Mouse (Mus musculus): ENCODE results near the gene Calm5. TPM values are rescaled to one million over a fixed set of nuclear protein-coding genes. Genes with fewer than 3 reads are reported as not detected.
"Not testable (repeated sequence)": the region's sequence is repeated elsewhere in the genome, so short reads cannot be mapped to it uniquely, and the experiment has no call there.

Gene Calm5
- polyA plus RNA-seq, 1 experiment: not detected

DNA sequence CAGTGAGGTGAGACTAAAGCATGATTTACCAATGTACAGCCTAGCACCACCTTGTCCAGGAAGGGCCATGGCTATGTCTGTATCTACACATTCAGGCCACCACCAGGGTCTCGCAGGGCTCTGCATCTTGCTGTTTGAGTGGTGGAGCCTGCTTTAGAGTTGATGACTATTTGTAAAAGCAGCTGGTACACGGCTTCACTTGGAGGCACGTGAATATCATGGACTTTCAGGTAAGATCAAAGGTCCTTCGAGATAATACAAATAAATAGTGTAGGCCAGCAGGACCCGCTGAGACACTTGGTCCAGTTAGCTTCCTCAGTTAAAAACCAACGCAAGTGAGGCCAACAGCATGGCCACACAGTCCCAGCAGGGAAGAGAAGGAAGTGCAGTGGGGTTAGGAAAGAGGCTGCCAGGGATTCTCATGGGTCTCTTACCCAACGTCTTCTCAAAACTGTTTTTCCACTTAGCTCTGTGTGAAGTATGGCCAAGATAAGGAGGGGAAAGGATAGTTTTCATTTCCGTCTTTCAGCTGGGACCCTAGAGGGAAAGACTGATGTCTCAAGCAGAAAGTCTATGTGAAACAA is 41.5 kb downstream of the Calm5 start:
- H3K27me3 ChIP-seq (replicated peaks; ENCODE audit: control insufficient read depth, insufficient read depth, low read length): no peaks in the 10 kb centered on the region
- H3K27ac ChIP-seq (ENCODE audit: insufficient read depth, low read depth, low read length): peak overlapping the region; percentile 27; the same call in 1 of the 2 replicates
- H3K4me3 ChIP-seq (ENCODE audit: insufficient read depth, low read depth, low read length): no peak overlapping the region
- peak; percentile 50 for DNase-seq
- WGBS: 67% methylated on average over 8 of the region's 8 CpGs
- TF ChIP-seq POLR2A (IDR thresholded peaks at IDR 0.05; ENCODE audit: low read depth, low read length) (no peak), CTCF (conservative IDR thresholded peaks at IDR 0.05; ENCODE audit: insufficient read depth, insufficient read length, low read depth, low read length) (0 out of 2 replicates have a peak, but pooled peaks have one; percentile 1)
- no peaks in the 10 kb centered on the region for H3K36me3 ChIP-seq (ENCODE audit: control insufficient read depth, insufficient read depth, low read length)
- peaks cover 5% of the 10 kb centered on the region; the same call in 1 of the 2 replicates for H3K4me1 ChIP-seq (ENCODE audit: control insufficient read depth, insufficient read depth, low read length)

DNA sequence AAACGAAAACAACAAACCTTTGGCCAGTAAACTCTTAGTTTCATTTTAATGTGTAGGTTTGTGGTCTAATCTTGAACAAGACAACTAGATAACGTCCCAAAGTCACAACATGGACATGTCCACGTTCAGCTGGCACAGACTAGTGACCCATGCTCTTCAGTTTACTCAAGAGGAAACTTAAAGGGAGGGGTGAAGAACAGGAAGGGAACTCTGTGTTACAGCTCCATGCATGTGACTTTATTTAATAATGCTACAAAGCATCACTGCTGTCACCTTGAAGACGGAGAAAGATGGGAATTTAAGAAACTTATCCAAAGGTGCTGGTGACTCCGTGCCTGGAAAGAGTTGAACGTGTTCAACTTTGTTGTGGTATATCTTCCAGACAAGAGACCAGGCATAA is 42.1 kb downstream of the Calm5 start:
- no peak for DNase-seq
- H3K27ac ChIP-seq (ENCODE audit: insufficient read depth, low read depth, low read length): no peak overlapping the region; the same call in 1 of the 2 replicates
- TF ChIP-seq POLR2A (IDR thresholded peaks at IDR 0.05; ENCODE audit: low read depth, low read length): no peak
- no peak for TF ChIP-seq CTCF (conservative IDR thresholded peaks at IDR 0.05; ENCODE audit: insufficient read depth, insufficient read length, low read depth, low read length)
- peaks cover 5% of the 10 kb centered on the region; the same call in 1 of the 2 replicates for H3K4me1 ChIP-seq (ENCODE audit: control insufficient read depth, insufficient read depth, low read length)
- no peaks in the 10 kb centered on the region for H3K36me3 ChIP-seq (ENCODE audit: control insufficient read depth, insufficient read depth, low read length)
- no peaks in the 10 kb centered on the region for H3K27me3 ChIP-seq (replicated peaks; ENCODE audit: control insufficient read depth, insufficient read depth, low read length)
- 70% methylated on average over 6 of the region's 6 CpGs for WGBS
- no peak overlapping the region for H3K4me3 ChIP-seq (ENCODE audit: insufficient read depth, low read depth, low read length)

DNA sequence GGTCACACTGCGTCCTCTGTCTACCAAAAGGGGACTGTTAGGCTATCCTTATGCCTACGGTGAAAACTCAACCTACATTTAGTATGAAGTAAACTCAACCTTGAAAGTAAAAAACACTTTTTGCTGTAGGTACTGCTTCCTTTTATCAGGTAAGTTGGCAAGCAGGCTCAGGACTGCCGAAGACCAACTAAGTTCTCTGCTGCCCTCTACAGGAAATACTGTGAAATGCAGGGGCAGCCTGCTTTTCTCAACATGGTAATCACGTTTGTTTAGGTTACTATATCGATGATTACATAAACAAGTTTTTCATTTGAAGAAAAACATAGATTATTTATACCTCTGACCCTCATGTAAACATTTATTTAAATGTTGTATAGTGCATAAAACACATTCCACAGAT is 42.9 kb downstream of the Calm5 start:
- WGBS: 20% methylated on average over 5 of the region's 5 CpGs
- no peaks in the 10 kb centered on the region for H3K27me3 ChIP-seq (replicated peaks; ENCODE audit: control insufficient read depth, insufficient read depth, low read length)
- H3K36me3 ChIP-seq (ENCODE audit: control insufficient read depth, insufficient read depth, low read length): no peaks in the 10 kb centered on the region
- peak; percentile 87 for DNase-seq
- H3K4me3 ChIP-seq (ENCODE audit: insufficient read depth, low read depth, low read length): no peak overlapping the region
- peaks cover 5% of the 10 kb centered on the region; the same call in 1 of the 2 replicates for H3K4me1 ChIP-seq (ENCODE audit: control insufficient read depth, insufficient read depth, low read length)
- peak; percentile 89 for TF ChIP-seq CTCF (conservative IDR thresholded peaks at IDR 0.05; ENCODE audit: insufficient read depth, insufficient read length, low read depth, low read length)
- TF ChIP-seq POLR2A (IDR thresholded peaks at IDR 0.05; ENCODE audit: low read depth, low read length): no peak
- H3K27ac ChIP-seq (ENCODE audit: insufficient read depth, low read depth, low read length): no peak overlapping the region

DNA sequence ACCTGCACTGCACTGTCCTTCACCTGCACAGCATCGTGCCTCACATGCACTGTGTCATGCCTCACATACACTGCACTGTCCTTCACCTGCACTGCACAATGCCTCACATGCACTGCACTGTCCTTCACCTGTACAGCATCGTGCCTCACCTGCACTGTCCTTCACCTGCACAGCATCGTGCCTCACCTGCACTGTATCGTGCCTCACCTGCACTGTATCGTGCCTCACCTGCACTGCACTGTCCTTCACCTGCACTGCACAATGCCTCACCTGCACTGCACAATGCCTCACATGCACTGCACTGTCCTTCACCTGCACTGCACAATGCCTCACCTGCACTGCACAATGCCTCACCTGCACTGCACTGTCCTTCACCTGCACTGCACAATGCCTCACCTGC is 44.2 kb downstream of the Calm5 start:
- not testable (repeated sequence) for H3K4me3 ChIP-seq (ENCODE audit: insufficient read depth, low read depth, low read length); DNase-seq; H3K4me1 ChIP-seq (ENCODE audit: control insufficient read depth, insufficient read depth, low read length); H3K36me3 ChIP-seq (ENCODE audit: control insufficient read depth, insufficient read depth, low read length); H3K27ac ChIP-seq (ENCODE audit: insufficient read depth, low read depth, low read length); H3K27me3 ChIP-seq (replicated peaks; ENCODE audit: control insufficient read depth, insufficient read depth, low read length)
- 94% methylated on average over 5 of the region's 5 CpGs for WGBS

DNA sequence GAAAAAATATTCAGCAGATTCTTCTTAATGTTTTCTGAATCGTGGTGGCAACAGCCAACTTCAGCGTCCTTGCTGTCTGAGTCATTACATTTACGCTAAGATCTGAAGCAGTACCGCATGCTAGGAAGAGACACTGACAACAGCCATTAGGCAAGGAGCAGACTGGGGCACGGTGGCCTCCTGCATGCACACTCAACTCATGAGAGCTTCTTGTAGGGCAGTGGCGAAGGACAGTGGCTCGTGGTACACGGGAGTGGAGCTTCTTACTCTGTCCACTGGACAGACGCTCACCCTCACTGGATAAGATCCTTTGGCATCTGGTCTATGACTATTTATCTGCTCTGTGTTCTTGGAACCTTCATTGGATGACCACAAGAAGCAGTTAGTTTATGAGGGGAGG is 45.3 kb downstream of the Calm5 start:
- TF ChIP-seq CTCF (conservative IDR thresholded peaks at IDR 0.05; ENCODE audit: insufficient read depth, insufficient read length, low read depth, low read length) (no peak), POLR2A (IDR thresholded peaks at IDR 0.05; ENCODE audit: low read depth, low read length) (no peak)
- Histone ChIP-seq H3K36me3 (ENCODE audit: control insufficient read depth, insufficient read depth, low read length) (no peaks in the 10 kb centered on the region), H3K4me1 (ENCODE audit: control insufficient read depth, insufficient read depth, low read length) (peaks cover 5% of the 10 kb centered on the region; the same call in 1 of the 2 replicates), H3K4me3 (ENCODE audit: insufficient read depth, low read depth, low read length) (no peak overlapping the region), H3K27me3 (replicated peaks; ENCODE audit: control insufficient read depth, insufficient read depth, low read length) (no peaks in the 10 kb centered on the region), H3K27ac (ENCODE audit: insufficient read depth, low read depth, low read length) (peak overlapping the region; percentile 20; the same call in 1 of the 2 replicates)
- no peak for DNase-seq
- 81% methylated on average over 9 of the region's 9 CpGs for WGBS

Other genes starting within 250 kb of the Calm5 start
- gene Fam208b, start 243.1 kb upstream of the Calm5 start, polyA plus RNA-seq (2012; rRNA removed): 2.3 and 2.8 TPM in 2 replicates
- gene Asb13, start 220.1 kb upstream of the Calm5 start, polyA plus RNA-seq (2012; rRNA removed): 41.9 and 42.6 TPM in 2 replicates
- gene Calml3, start 49.9 kb upstream of the Calm5 start, polyA plus RNA-seq (2012; rRNA removed): 1.7 and 2.5 TPM in 2 replicates
- gene Calm4, start 16.4 kb upstream of the Calm5 start, polyA plus RNA-seq (2012; rRNA removed): not detected in 2 replicates
- gene Net1, start 64.0 kb downstream of the Calm5 start, polyA plus RNA-seq (2012; rRNA removed): 32.7 and 39.9 TPM in 2 replicates
- not detected in 2 replicates for gene Tubal3, start 64.1 kb downstream of the Calm5 start, polyA plus RNA-seq (2012; rRNA removed)
- not detected in 2 replicates for gene Ucn3, start 91.2 kb downstream of the Calm5 start, polyA plus RNA-seq (2012; rRNA removed)
- 11.4 and 14.1 TPM in 2 replicates for gene Akr1c14, start 194.8 kb downstream of the Calm5 start, polyA plus RNA-seq (2012; rRNA removed)

Data from kidney, adult 2 months (tissue).